Mouse (Mus musculus) CD4-positive helper T cell, adult 2 months (primary cell): ENCODE measurements around the gene Rsl1d1.
A peak's percentile ranks its signal among the peaks of the same experiment; 100 is the strongest.

Source experiments
- DNase-seq: peaks from one replicate; pipeline ENCODE4 v3.0.0-alpha.2; 2012; ENCODE audit warnings: low read depth, missing footprints, low spot score

Gene Rsl1d1

GRCm38 (mm10) chr16:11202571-11203554 lies at the start of gene Rsl1d1:
Gene Rsl1d1 (minus strand): TSS chr16:11203331.
- peak; percentile 97 for DNase-seq

DNA sequence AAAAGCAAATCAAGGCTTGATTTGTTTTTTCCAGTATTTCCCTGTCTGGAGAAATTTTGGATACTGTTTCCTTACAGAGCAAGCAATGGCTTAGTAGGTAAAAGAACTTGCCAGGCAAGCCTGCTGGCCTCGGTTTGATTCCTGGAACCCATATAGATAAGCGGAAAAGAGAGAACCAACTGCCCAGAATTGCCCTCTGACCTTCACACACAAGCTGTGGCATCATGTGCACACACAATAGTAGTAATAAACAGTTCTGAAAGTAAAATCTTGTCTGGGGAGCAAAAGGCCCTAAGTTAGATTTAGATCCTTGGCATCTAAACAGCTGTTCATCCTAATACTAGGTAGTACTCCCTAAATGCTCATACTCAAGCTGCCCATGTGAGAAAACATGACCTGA lies 44.7 kb upstream of the Rsl1d1 start:
- DNase-seq: no peak

GRCm38 (mm10) chr16:11245767-11246166 lies 42.6 kb upstream of the Rsl1d1 start:
- DNase-seq: no peak

GRCm38 (mm10) chr16:11242401-11242800 lies 39.3 kb upstream of the Rsl1d1 start:
- DNase-seq: no peak

GRCm38 (mm10) chr16:11217801-11218200 lies 14.7 kb upstream of the Rsl1d1 start:
- DNase-seq: no peak

DNA sequence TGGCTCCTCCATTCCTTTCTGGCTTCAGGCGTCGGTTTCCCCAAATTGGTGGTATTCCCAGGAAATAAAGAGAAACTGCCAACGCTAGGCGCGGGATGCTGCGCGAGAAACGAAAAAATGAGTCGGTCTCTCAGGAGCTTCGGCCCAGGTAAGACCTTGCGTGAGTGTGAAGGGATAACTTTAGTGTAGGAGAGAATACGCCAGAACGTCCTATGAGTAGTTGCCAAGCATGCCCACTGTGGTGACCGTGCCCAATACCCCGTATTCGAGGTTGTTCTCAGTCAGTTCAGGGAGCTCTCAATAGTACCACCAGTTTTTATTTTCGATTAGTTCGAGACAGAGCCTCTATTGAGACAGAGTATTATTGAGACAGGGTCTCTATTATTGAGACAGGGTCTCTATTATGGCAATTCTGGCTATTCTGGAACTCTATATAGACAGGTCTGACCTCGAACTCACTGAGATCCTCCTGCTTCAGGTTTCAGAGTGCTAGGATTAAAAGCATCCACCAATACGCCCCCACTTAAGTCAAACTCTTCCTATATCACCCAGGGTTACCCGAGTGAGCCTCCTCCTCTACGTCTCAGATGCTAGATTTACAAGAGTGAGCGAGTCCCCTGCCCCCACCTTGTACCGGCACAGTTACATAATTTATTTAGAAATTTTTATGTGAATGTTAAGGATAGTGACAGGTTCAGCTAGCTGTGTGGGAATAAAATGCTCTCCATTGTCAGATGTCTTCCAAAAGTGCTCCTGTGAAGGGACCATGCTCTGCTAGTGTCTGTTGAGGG lies 664 bp upstream of the Rsl1d1 start:
- no peak for DNase-seq

DNA sequence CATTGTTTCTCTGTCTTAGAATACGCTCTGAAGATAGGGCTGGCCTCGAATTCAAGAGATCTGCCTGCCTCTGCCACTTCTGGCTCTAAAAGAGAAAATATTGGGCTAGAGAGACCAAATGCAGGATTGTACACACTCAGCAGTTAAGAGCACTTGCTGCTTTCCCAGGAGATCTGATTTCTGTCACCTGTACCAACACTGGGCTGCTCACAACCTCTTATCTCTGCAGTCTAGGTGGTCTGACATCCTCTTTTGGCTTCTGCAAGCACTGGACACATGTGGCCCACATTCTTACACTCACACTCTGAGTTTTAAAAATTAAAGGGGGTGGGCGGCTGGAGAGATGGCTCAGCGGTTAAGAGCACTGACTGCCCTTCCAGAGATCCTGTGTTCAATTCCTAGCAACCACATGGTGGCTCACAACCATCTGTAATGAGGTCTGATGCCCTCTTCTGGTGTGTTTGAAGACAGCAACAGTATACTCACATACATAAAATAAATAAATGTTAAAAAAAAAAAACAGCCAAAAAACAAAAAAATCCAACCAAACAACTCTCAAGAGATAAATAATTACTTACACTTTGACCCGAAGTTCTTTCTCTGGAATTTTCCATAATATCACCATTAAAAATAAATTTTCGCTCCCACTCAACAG lies 1.3 kb downstream of the Rsl1d1 start:
- no peak for DNase-seq

DNA sequence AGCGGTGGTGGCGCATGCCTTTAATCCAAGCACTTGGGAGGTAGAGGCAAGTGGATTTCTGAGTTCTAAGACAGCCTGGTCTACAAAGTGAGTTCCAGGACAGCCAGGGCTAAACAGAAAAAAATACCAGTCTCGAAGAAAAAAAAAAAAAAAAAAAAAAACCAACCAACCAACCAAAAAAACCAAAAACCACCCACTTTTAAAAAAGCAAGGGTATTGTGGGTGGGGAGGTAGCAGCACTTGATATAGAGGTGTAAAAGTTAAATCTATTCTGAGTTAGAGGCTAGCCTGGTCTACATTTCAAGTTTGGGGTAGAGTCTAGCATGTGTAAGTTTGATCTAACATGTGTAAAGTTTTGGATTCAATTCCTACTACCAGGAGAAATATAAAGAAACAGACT lies 2.9 kb downstream of the Rsl1d1 start:
- DNase-seq: no peak

- peak; percentile 16 for DNase-seq
Measured at GRCm38 (mm10) chr16:11198467-11198866, 4.7 kb downstream of the Rsl1d1 start.

- DNase-seq: no peak
Measured at GRCm38 (mm10) chr16:11197052-11197451, 6.1 kb downstream of the Rsl1d1 start.

- no peak for DNase-seq
Measured at GRCm38 (mm10) chr16:11193231-11193630, 9.9 kb downstream of the Rsl1d1 start.

GRCm38 (mm10) chr16:11190150-11190549 lies 13.0 kb downstream of the Rsl1d1 start:
- DNase-seq: no peak

GRCm38 (mm10) chr16:11177404-11177803 lies 25.7 kb downstream of the Rsl1d1 start:
- DNase-seq: peak; percentile 45

DNA sequence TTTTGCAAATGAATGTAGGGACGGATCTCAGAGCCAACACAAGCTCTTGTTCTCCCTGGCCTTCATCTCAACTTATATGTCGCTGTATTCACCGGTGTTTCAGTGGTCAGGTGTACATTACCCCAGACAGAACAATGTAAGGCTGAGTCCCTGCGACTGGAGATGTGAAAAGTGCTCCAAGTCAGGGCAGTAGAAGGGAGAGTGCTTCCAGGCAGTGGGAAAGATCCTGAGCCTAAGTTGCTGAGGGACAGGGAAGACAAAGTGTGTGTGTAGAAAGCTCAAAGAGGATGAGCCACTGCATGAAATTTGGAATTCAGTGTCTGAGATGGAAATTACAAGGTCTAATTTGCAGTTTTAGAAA lies 26.3 kb downstream of the Rsl1d1 start:
- DNase-seq: no peak

- DNase-seq: peak; percentile 96
Measured at GRCm38 (mm10) chr16:11176208-11176883, 26.8 kb downstream of the Rsl1d1 start, which contains the start of gene Zc3h7a. Gene Zc3h7a (minus strand): TSS chr16:11176393.

- DNase-seq: peak; percentile 73
Measured at GRCm38 (mm10) chr16:11175489-11176207, 27.5 kb downstream of the Rsl1d1 start.

- DNase-seq: no peak
Measured at GRCm38 (mm10) chr16:11175100-11175488, 28.0 kb downstream of the Rsl1d1 start.

GRCm38 (mm10) chr16:11174671-11175081 lies 28.5 kb downstream of the Rsl1d1 start:
- DNase-seq: peak; percentile 77

DNA sequence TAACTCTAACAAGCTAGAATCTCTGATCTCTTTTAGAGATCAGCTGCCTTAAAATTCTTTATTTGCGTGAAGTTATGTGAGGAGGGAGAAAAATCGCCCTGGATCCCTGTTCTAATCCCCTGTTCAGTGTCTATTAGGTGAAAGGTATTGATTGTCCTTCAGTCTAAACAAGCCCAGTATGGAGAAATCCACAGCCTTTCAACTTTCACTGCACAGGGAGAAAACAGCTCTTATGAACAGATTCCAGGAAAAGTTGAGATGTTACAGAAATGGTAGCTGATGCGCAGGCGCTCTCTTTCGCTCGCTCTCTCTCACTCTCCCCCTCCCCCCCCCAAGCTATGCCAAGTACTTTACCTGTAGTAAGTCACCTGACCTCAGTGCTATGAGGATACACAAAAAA lies 31.5 kb downstream of the Rsl1d1 start:
- DNase-seq: no peak

- no peak for DNase-seq
Measured at GRCm38 (mm10) chr16:11166431-11166830, 36.7 kb downstream of the Rsl1d1 start.
